Mouse (Mus musculus) gastrocnemius, postnatal 14 days (tissue): ENCODE results near the gene Rtcb. TPM values are rescaled to one million over a fixed set of nuclear protein-coding genes. Genes with fewer than 3 reads are reported as not detected.

Experiments
- DNase-seq: peaks from one replicate; pipeline ENCODE4 v3.0.0; 2021; ENCODE audit warnings: mixed read lengths
- intact Hi-C: fragments of 180-260 bp; cut with DNase I; formaldehyde crosslinking; loops from one replicate; pipeline ENCODE4 v1.15.1; 2025; ENCODE audit warnings: low total_unique reads
- total RNA-seq, 2 experiments: library from RNA; stranded (reverse); gene quantifications; 2 replicates each; pipeline ENCODE4 v1.2.3; 2021

Gene Rtcb
- total RNA-seq, 2 experiments from 2014 or later, result 53.7 to 54.6 TPM

DNA sequence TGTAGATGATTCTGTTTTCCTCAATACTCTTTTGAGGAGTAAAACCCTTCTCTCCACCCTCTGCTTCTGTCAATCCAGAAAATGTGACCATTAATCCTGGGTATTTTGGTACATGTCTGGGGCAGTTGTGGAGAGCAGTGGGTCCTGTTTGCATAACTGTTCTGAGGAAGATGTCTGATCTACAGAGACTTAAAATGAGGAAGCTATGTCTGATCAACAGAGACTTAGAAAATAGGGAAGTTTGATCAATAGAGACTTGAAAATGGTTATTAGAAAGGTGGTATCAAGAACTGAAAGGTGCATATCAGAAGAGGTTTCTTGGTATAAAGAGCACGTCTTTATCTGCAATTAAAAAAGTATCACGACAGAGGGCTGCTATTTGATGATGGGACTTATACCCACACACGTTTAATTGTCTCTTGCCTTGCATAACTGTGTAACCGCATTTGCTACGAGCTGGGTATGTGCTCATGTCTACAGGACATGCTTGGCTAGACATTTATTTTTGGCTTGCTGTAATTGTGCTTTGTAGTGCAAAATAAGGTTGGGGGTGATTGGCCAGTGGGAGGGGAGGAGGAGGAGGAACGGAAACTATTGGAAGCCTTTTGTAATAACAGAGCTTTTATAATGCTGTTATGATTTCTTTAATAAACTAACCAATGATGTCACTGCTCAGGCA is 5.7 kb downstream of the Rtcb start:
- no peak for DNase-seq
- intact Hi-C loops, result no loop called here

DNA sequence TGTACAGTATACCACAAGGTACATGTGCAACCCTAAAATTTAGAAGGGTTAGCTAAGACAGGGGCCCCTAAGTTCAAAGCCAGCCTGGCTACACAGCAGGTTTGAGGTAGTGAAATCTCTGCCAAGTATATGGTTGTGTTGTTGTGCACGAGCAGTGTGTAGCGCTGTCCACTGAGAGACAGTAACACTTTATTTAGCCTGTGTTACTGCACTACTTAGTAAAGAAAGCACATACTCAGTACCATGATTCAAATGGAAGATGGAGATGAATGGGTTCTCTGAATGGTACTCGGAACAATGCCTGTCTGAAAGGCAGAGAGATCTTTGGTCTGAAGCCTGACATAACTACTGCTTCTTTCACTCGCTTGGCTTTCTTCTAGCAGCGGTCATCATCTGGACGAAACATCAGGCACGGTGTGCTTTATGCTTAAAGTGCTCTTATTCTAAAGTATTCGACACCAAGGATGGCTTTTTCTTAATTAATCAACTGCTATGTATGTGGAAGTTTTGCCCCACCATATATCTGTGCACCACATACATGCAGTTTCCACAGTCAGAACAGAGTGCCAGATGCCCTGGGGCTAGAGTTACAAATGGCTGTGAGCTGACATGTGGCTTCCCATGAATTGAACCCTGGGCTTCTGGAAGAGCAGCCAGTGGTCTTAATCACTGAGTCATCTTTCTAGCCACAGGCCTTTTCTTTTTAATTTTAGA is 9.0 kb downstream of the Rtcb start:
- intact Hi-C loops, result no loop called here
- DNase-seq, result no peak

GRCm38 (mm10) chr10:85936280-85936965 is 21.2 kb downstream of the Rtcb start:
- no peak for DNase-seq
- intact Hi-C loops, result no loop called here

- intact Hi-C loops, result no loop called here
- DNase-seq, result no peak
Observed at GRCm38 (mm10) chr10:85929962-85930361, 27.7 kb downstream of the Rtcb start.

GRCm38 (mm10) chr10:85929208-85929591 is 28.4 kb downstream of the Rtcb start:
- intact Hi-C loops, result no loop called here
- DNase-seq, result no peak

GRCm38 (mm10) chr10:85928499-85929207 is 29.0 kb downstream of the Rtcb start:
- intact Hi-C loops, result no loop called here
- DNase-seq, result peak; percentile 30

DNA sequence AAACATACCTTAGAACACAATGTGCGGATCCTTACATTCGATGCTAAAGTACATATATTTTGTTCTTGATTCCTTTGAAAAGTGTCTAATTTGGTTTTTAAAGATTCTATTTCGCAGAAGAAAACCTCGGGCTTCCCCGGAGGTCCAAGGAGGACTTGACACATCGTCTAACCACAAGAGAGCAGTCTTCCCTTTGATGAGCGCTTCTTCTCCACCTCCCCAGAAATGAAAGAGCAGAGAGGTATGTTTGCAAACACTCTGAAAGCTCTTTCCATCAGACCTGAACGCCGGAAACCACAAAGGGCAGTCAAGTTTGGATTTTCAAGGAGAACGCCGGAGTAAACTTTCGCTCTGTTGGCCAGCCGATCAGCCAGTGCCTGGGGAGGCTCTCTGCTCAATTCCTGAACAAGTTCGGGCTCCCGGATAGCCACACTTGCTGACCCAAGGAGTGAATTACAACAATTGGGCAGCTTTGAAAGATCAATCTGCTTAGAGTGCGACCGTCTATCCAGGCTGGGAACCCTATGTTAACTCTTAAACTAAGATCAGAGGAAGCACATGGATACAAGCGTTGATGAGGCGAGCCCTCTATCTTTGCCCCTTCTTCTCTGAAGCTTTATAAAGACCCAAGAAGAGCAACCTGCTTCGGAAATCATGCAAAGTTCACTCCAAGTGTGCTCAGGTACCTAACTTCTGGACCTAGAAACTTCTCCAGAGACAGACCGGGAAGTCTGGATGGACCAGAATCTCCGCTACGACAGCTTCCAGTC is 29.8 kb downstream of the Rtcb start, which contains the start of gene Ascl4:
Gene Ascl4, plus strand, starts transcription at position 6 of the 770 bp plus-strand sequence.
- no peak for DNase-seq
- intact Hi-C loops, result no loop called here

DNA sequence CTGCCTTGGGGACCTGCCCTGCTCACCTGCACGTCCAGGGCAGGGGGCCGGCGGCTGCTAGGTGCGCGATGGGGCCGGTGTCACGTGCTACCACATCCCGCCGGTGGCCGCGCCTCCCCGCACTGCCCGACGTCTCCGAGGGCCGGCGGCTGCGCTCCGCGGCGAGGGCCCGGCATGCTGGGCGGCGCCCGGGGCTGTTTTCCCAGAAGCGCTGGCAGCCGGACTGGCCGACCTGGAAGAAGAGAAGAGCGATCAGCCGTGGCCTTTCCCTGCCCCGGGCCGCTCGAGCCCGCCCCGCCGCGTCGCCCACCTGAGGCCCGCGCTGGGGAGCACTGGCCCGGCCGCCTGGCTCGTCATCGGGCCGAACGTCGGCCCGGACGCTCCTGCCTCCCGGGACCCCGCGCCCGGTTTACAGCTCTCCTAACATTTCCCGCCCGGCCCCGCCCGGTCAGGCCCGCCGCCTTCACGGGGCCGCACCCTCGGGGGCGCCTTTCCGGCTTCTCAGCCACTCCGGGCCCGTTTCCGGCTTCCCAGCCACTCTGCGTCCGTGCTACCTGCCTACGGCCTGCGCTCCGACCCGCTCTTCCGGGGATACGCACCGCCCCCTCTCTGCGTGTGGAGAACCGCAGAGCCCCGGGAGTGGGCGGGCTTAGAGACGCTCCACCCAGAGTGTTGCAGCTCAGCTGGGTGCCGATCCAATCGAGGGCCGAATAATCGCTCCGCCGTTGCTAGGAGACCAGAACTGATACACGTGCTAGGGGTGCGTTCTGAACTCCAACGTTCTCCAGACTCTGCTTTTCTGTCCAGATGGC is 40.9 kb downstream of the Rtcb start, which contains the start of gene Prdm4:
Gene Prdm4, minus strand, starts transcription at position 645 of the 812 bp plus-strand sequence.
- intact Hi-C loops, result no loop called here
- DNase-seq, result peak; percentile 98

Other genes starting within 250 kb of the Rtcb start
- gene Pwp1, start 128.3 kb downstream of the Rtcb start, total RNA-seq, result 10 to 100 TPM; 13.6 to 15.9 TPM
- 10 to 100 TPM; 10.5 to 11.6 TPM for gene Prdm4, start 40.7 kb downstream of the Rtcb start, total RNA-seq
- not detected for gene Ascl4, start 30.1 kb downstream of the Rtcb start, total RNA-seq
- gene Bpifc, start 54.1 kb upstream of the Rtcb start, total RNA-seq, result not detected
- gene Fbxo7, start 64.1 kb upstream of the Rtcb start, total RNA-seq, result 10 to 100 TPM in 1 of 2 experiments, 1 to 10 TPM in 1; 8.5 to 10.3 TPM